Mouse (Mus musculus) intestine, embryonic 14.5 days (tissue): ENCODE results near the gene Kcnh1. TPM values are rescaled to one million over a fixed set of nuclear protein-coding genes. Genes with fewer than 3 reads are reported as not detected.

Experiments used
- ATAC-seq: fragments of 200-750 bp; cut with Nextera tagmentation; replicated peaks from 2 replicates; pipeline ENCODE4 v1.8.0; 2017; ENCODE audit warnings: low read depth, moderate number of reproducible peaks, moderate TSS enrichment, moderate library complexity; ENCODE audit not compliant: low FRiP score, low TSS enrichment
- DNase-seq: peaks from one replicate; pipeline ENCODE4 v3.0.0-alpha.2; 2018; ENCODE audit warnings: low spot score
- H3K27ac ChIP-seq: fragments of 300-500 bp; sonication (generic); 2 replicates; pipeline ENCODE4 v1.5.1; 2014; ENCODE audit warnings: low read depth, mild to moderate bottlenecking, control low read depth
- H3K27me3 ChIP-seq: fragments of 300-500 bp; sonication (generic); replicated peaks from 2 replicates; pipeline ENCODE4 v1.6.1; 2014; ENCODE audit warnings: low read length, control low read depth; ENCODE audit not compliant: control insufficient read depth, insufficient read depth
- H3K36me3 ChIP-seq: fragments of 300-500 bp; sonication (generic); 2 replicates; pipeline ENCODE4 v1.6.1; 2014; ENCODE audit warnings: low read length, control low read depth; ENCODE audit not compliant: control insufficient read depth, insufficient read depth
- H3K4me1 ChIP-seq: fragments of 300-500 bp; sonication (generic); replicated peaks from 2 replicates; pipeline ENCODE4 v1.6.1; 2014; ENCODE audit warnings: low read length, control low read depth, mixed read lengths; ENCODE audit not compliant: control insufficient read depth, insufficient read depth
- H3K4me2 ChIP-seq: fragments of 300-500 bp; sonication (generic); 2 replicates; pipeline ENCODE4 v1.6.1; 2014; ENCODE audit warnings: low read length
- H3K4me3 ChIP-seq: fragments of 300-500 bp; sonication (generic); 2 replicates; pipeline ENCODE4 v1.5.1; 2014; ENCODE audit warnings: low read depth, low read length, control low read depth, mixed read lengths
- H3K9ac ChIP-seq: fragments of 300-500 bp; sonication (generic); 2 replicates; pipeline ENCODE4 v1.6.1; 2014; ENCODE audit warnings: mild to moderate bottlenecking, low read length
- H3K9me3 ChIP-seq: fragments of 300-500 bp; sonication (generic); 2 replicates; pipeline ENCODE4 v1.6.1; 2016; ENCODE audit warnings: low read length, control low read depth; ENCODE audit not compliant: control insufficient read depth
- WGBS: fragments of 180-500 bp; shearing (Covaris S2); extraction: QIAGEN DNeasy Blood & Tissue Kit; methylation state at CpG from one replicate; pipeline ENCODE4 v1.1.7; 2014; 5-methylcytosine and 5-hydroxymethylcytosine counted together
- polyA plus RNA-seq: library from polyadenylated mRNA; unstranded; fragments of >200 nt; fragmentation: Nextera tagmentation; extraction: Ambion mirVana; gene quantifications from 2 replicates; pipeline ENCODE4 v1.2.1, GENCODE M21; 2014

Kcnh1 gene
- polyA plus RNA-seq, 1 experiment from 2014 or later: 0.85 TPM

DNA sequence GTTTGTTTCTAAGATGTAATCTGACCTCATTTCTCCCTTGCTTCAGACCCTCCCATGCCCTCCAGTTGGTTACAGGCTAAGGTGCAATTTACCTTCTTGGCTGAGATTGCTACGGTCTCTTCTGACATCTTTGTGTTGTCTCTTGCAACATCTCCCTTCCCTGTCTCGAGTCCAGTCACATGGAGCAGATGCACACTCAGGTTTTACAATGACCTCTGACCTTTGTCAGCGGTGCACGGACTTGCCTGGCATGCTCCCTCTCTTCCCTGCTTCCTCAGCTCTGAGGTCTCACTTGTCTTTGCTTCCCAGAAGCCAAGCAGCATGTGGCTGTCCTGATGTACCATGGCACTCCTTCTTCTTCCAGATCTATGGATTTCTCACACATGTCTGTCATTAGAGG, 33.6 kb downstream of the Kcnh1 start:
- H3K9ac ChIP-seq: no peak overlapping the region
- H3K4me1 ChIP-seq: no peaks in the 10 kb centered on the region
- no peak overlapping the region for H3K4me2 ChIP-seq
- H3K4me3 ChIP-seq: no peak overlapping the region
- no peaks in the 10 kb centered on the region for H3K36me3 ChIP-seq
- 10% methylated on average over 4 of the region's 4 CpGs for WGBS
- no peaks in the 10 kb centered on the region for H3K27me3 ChIP-seq
- peaks cover 6% of the 10 kb centered on the region; the same call in 1 of the 2 replicates for H3K9me3 ChIP-seq
- no peak for DNase-seq
- ATAC-seq: no peak
- H3K27ac ChIP-seq: no peak overlapping the region

DNA sequence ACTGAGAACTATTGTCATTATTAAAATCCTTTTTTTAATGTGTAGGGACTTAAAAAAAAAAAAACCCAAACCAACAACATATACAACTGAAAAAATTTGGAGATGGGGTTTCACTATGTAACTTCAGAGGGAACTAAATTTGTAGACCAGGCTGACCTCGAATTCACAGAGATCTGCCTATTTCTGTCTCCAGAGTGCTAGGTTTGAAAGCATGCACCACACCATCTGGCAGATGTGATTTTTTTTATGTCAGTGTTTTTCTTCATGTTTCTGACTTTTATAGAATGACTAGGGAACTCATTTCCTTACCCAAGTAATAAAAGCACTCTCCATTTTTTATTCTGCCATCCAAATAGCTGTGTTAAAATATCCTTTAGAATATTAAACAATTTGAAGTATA, 42.1 kb downstream of the Kcnh1 start:
- H3K4me1 ChIP-seq: 0 out of 2 replicates have a peak, but pooled peaks cover 3% of the 10 kb centered on the region
- H3K27ac ChIP-seq: no peak overlapping the region
- no peaks in the 10 kb centered on the region for H3K27me3 ChIP-seq
- no peak overlapping the region for H3K4me3 ChIP-seq
- ATAC-seq (no peak), DNase-seq (no peak)
- no peak overlapping the region for H3K4me2 ChIP-seq
- no peaks in the 10 kb centered on the region for H3K36me3 ChIP-seq
- WGBS: 53% methylated on average over 1 of the region's 1 CpGs
- H3K9me3 ChIP-seq: peaks cover 6% of the 10 kb centered on the region; the same call in 1 of the 2 replicates
- H3K9ac ChIP-seq: no peak overlapping the region

DNA sequence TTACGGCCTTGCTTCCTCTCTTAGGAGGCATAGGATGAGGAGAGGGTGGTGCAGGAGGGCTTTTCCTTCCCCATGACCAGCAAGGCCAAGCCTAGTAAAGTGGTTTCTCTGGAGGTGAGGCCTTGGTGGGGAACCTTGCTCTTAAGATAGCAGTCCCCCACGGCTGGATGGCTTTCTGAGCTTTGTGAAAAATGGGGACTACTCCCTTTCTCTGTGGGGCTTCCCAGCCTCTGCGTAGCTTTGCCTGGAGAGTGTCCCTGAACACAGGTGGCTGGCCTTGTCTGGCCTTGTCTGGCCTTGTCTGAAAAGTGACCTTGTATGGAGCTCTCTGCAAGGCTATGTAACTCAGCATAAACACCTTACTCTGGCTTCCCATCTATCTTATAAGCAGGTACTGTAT, 56.3 kb downstream of the Kcnh1 start:
- DNase-seq (no peak), ATAC-seq (no peak)
- H3K27me3 ChIP-seq: no peaks in the 10 kb centered on the region
- H3K4me1 ChIP-seq: no peaks in the 10 kb centered on the region
- no peak overlapping the region for H3K4me2 ChIP-seq
- 66% methylated on average over 3 of the region's 3 CpGs for WGBS
- no peaks in the 10 kb centered on the region for H3K9me3 ChIP-seq
- no peak overlapping the region for H3K9ac ChIP-seq
- no peaks in the 10 kb centered on the region for H3K36me3 ChIP-seq
- H3K27ac ChIP-seq: no peak overlapping the region
- H3K4me3 ChIP-seq: no peak overlapping the region

DNA sequence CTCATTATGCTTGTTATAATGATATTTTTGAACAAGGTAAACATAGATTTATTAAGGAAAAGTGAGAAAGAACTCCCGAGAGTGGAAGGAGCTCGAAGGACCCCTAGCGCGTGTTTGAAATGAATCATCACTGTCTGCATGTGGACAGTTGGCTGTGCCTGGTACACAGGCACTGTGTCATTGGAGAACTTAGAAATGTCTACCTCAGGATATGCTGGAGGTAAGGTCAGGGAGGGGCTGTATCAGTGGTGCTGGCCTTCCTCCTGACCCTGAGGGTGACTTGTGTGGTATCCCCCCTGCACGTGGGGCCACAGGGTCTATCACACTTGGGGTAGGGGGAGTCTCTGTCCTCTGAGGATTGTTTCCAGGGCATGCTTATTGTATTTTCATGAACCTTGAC, 68.6 kb downstream of the Kcnh1 start:
- 78% methylated on average over 5 of the region's 5 CpGs for WGBS
- H3K4me3 ChIP-seq: no peak overlapping the region
- H3K27me3 ChIP-seq: no peaks in the 10 kb centered on the region
- no peak overlapping the region for H3K4me2 ChIP-seq
- DNase-seq: no peak
- no peak overlapping the region for H3K9ac ChIP-seq
- H3K4me1 ChIP-seq: no peaks in the 10 kb centered on the region
- H3K36me3 ChIP-seq: no peaks in the 10 kb centered on the region
- ATAC-seq: no peak
- no peak overlapping the region for H3K27ac ChIP-seq
- no peaks in the 10 kb centered on the region for H3K9me3 ChIP-seq

DNA sequence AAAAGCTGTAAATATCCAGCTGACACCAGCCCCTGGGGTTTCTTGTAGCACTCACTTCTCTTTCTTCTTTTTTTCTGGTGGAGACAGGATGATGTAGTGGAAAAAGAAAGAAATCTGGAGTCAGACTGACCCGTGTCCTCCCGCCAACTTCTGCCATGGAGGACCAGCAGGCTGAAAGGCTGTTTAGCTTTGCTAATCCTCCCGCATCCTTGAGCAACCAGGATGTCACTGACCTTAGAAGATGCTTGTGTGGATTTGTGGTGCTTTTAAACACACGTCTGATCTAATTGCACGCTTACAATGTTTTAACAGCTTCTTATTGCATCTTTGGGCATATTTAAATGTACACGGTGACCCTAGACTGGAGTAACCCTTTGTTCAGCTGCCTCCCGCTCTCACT, 69.0 kb downstream of the Kcnh1 start:
- no peak for ATAC-seq
- no peaks in the 10 kb centered on the region for H3K9me3 ChIP-seq
- H3K4me3 ChIP-seq: no peak overlapping the region
- H3K4me1 ChIP-seq: no peaks in the 10 kb centered on the region
- no peak overlapping the region for H3K4me2 ChIP-seq
- no peak overlapping the region for H3K9ac ChIP-seq
- no peak for DNase-seq
- WGBS: 65% methylated on average over 7 of the region's 7 CpGs
- no peaks in the 10 kb centered on the region for H3K36me3 ChIP-seq
- H3K27ac ChIP-seq: no peak overlapping the region
- no peaks in the 10 kb centered on the region for H3K27me3 ChIP-seq

DNA sequence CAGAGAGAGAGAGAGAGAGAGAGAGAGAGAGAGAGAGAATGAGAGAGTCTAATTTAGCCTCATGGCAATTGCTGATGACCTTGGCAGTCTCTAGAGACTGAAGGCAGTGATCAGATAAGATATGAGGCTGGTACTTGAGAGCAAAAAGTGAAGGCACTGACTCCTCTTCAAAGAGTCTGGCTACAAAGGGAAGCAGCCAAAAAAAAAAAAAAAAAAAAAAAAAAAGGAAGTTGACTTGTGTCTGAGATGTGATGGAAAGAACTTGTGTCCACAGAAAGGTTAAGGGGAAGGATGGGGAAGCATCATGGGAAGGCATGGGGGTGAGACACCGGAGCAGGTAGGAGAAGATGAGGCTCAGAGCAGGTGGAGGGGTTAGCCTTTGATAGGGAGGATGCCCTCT, 75.1 kb downstream of the Kcnh1 start:
- no peaks in the 10 kb centered on the region for H3K9me3 ChIP-seq
- no peak for DNase-seq
- whole genome bisulfite sequencing: 93% methylated on average over 1 of the region's 1 CpGs
- no peak for ATAC-seq
- no peaks in the 10 kb centered on the region for H3K4me1 ChIP-seq
- no peak overlapping the region for H3K9ac ChIP-seq
- no peaks in the 10 kb centered on the region for H3K27me3 ChIP-seq
- no peak overlapping the region for H3K27ac ChIP-seq
- no peak overlapping the region for H3K4me3 ChIP-seq
- H3K36me3 ChIP-seq: no peaks in the 10 kb centered on the region
- no peak overlapping the region for H3K4me2 ChIP-seq

DNA sequence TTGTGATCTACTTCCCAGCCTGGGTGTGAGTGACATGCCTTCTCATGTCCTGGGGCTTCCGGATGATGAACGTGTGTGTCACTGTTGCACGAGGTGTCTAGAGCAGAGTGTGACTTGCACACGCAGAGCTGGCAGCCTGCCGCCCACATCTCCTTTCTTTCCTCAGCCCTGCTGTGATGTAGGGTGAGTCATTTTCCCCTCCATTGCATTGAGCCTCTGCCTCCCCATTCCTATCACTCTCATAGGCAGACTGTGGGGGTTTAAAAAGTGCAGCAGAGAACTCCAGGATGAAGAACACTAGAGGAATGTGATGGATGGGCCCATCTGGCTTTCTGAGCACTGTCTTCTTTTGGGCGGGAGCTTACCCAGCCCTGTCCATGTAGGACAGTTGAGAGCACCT, 76.4 kb downstream of the Kcnh1 start:
- Histone ChIP-seq H3K9ac (no peak overlapping the region), H3K4me1 (no peaks in the 10 kb centered on the region), H3K27ac (no peak overlapping the region), H3K9me3 (no peaks in the 10 kb centered on the region), H3K4me3 (no peak overlapping the region), H3K27me3 (no peaks in the 10 kb centered on the region), H3K4me2 (no peak overlapping the region), H3K36me3 (no peaks in the 10 kb centered on the region)
- WGBS: 89% methylated on average over 6 of the region's 6 CpGs
- DNase-seq (no peak), ATAC-seq (no peak)

DNA sequence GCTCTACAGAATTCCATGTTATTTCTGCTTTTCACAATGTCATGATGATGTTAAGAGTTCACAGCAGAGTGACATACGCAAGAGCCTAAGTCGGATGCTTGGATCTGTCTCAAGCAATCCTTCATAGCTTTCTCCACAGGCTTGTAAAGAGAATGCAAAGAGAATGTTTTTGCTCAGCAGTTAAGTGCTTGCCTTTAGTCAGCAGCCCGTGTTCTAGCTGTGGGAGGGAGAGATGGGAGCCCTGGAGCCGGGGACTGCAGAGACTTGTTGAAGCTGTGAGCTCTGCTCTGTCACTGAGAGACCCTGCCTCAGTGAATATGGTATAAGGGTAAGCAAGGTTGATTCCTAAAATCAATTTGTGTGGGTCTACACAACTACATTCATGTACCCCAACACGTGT, 78.3 kb downstream of the Kcnh1 start:
- H3K36me3 ChIP-seq: no peaks in the 10 kb centered on the region
- H3K4me2 ChIP-seq: no peak overlapping the region
- WGBS: 77% methylated on average over 5 of the region's 5 CpGs

DNA sequence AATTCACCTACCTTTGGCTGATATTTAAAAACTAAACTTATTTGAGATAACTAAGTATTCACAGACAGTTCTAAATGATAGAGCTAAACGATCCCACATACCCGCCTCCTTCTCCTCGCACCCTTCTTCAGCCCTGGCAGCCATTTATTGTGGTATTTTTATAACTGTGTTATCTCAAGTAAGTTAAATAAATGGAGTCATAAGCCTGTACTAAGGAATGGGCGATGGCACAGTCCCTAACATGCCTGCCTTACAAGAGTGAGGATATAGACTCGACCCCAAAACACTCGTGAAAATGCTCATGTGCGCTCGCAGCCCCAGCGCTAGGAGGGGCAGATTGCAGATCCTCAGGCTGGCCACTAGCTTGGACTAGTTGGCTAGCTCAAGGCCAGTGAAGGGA, 79.3 kb downstream of the Kcnh1 start:
- no peaks in the 10 kb centered on the region for H3K4me1 ChIP-seq
- H3K9ac ChIP-seq: no peak overlapping the region
- H3K9me3 ChIP-seq: no peaks in the 10 kb centered on the region
- peak overlapping the region; percentile 33; the same call in 1 of the 2 replicates for H3K27ac ChIP-seq
- DNase-seq (no peak), ATAC-seq (no peak)
- no peak overlapping the region for H3K4me3 ChIP-seq
- WGBS: 67% methylated on average over 9 of the region's 9 CpGs
- H3K4me2 ChIP-seq: no peak overlapping the region
- no peaks in the 10 kb centered on the region for H3K36me3 ChIP-seq
- no peaks in the 10 kb centered on the region for H3K27me3 ChIP-seq

More for the DNA sequence above, 78.3 kb downstream of the Kcnh1 start:
- Histone ChIP-seq H3K27me3 (no peaks in the 10 kb centered on the region), H3K9ac (no peak overlapping the region), H3K4me3 (no peak overlapping the region), H3K4me1 (no peaks in the 10 kb centered on the region), H3K9me3 (no peaks in the 10 kb centered on the region), H3K27ac (no peak overlapping the region)
- no peak for ATAC-seq
- DNase-seq: no peak
